Mouse (Mus musculus) cerebellum, adult 11-12 months (tissue): ENCODE results near the gene Cacnb2.

Experiments
- DNase-seq: peaks from one replicate; pipeline ENCODE4 v3.0.0; 2022

Gene Cacnb2

DNA sequence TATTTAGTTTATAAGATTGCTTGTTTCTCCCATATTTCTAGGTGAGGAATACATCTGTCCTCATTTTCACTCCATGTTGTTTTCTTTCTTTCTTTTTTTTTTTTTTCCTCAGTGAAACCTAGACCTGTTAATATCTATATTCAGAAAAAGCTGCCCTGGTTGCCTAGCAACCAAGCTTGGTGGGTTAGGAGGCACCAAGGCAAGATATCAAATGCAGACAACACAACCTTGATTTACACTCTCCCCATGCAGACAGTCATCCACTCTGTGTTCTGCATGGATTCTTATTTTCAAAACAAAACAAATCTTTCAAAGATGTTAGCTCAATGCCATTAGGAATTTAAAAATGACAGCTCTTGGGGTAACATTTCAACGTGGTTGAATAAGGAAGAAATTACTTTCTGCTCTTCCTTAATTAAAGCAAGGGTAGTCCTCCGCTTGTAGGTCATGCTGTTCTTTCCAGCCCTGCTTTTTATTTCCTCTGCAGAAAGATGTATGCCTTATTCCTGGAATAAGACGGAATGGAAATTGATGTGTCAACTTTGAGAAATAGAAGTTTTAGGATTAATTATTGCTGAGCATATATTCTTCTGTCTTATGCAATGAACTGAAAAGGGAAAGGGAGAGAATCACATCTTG lies 172.1 kb downstream of the Cacnb2 start:
- no peak for DNase-seq

- DNase-seq = no peak
These were observed 185.1 kb downstream of the Cacnb2 start for GRCm38 (mm10) chr2:14787983-14788382.

DNA sequence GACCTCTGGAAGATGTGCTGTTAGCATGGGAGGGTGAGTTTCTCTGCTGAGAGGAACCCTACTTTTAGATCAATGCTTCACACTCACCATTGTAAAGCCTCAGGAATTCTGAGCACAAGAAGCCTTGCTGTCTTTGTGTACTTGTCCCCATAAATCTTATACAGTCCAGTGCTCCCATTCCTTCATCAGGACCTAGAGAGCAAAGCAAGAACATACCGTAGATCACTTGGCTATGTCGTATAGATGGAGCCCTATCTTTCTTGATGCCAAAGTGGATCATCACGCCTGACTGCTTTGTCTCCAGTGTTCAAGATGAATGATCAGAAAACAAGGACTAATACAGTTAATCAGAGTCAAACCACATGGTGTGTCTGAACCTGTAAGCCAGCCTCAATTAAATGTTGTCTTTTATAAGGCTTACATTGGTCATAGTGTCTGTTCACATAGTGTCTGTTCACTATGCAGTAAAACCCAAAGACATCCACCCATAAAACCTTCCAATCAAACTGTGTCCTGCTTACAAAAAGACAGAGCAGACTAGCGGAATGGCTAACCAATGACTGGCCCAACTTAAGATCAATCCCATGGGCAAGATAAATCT lies 198.7 kb downstream of the Cacnb2 start:
- DNase-seq = no peak

- no peak for DNase-seq
These were observed 204.9 kb downstream of the Cacnb2 start for GRCm38 (mm10) chr2:14807650-14808347.

- no peak for DNase-seq
These were observed 212.1 kb downstream of the Cacnb2 start for GRCm38 (mm10) chr2:14814977-14815376.

GRCm38 (mm10) chr2:14818651-14819050 lies 215.8 kb downstream of the Cacnb2 start:
- DNase-seq = no peak

- no peak for DNase-seq
These were observed 218.1 kb downstream of the Cacnb2 start for GRCm38 (mm10) chr2:14820946-14821345.

- DNase-seq = no peak
These were observed 220.2 kb downstream of the Cacnb2 start for GRCm38 (mm10) chr2:14823105-14823504.

- DNase-seq = no peak
These were observed 221.0 kb downstream of the Cacnb2 start for GRCm38 (mm10) chr2:14823816-14824348.

DNA sequence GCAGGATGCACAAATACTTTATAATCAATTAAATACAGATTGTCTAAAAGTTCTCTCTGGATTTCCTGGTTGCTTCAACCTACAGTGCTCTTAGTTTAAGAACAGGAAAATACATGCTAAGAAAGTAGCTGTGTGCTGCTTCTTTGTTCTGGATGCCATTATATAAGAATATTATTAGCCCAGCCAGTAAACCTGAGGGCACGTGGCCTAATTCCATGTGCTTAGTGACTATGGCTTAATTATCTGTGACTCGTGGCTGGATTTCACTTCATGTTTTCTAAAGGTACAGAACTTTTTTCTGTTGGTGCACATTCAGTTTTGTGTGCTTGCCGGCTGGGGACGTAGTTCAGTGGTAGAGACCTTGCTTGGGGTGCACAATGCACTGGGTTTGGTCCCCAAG lies 222.3 kb downstream of the Cacnb2 start:
- no peak for DNase-seq

DNA sequence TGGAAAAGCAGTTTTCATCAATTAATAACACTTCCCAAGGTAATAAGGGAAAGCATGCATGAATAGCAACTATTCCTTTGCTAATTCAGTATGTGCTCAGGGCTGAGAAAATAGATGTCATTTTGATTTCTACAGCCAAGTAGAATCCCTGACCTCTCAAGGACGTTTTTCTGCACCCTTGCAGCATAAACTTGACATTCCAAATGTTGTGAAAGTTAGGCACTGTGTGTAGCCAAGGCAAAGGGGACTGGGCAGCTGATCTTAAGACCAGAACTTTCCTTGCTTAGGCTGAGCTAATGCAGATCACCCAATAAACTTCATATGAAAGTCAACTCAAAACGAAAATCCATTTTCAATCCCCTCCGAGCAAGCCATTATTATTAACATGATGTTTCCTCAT lies 226.6 kb downstream of the Cacnb2 start:
- DNase-seq = no peak

DNA sequence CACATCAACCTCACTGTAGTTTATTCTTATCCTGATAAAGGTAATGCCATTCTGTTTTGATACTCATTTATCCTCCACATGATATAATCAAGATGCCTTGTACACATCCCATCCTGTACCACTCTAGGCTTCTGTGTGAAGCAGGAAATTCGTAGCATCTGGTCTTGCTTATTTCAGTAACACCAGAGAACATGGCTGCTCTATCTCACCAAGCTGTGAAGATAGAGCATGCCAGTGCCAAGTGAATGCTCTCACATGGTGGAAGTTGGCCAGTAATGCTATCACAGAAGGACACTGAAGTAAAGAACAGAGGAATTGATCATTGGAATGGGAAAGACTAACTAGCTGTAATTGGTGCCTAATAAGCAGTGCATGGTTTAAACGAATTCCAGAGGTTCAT lies 228.4 kb downstream of the Cacnb2 start:
- DNase-seq = no peak

DNA sequence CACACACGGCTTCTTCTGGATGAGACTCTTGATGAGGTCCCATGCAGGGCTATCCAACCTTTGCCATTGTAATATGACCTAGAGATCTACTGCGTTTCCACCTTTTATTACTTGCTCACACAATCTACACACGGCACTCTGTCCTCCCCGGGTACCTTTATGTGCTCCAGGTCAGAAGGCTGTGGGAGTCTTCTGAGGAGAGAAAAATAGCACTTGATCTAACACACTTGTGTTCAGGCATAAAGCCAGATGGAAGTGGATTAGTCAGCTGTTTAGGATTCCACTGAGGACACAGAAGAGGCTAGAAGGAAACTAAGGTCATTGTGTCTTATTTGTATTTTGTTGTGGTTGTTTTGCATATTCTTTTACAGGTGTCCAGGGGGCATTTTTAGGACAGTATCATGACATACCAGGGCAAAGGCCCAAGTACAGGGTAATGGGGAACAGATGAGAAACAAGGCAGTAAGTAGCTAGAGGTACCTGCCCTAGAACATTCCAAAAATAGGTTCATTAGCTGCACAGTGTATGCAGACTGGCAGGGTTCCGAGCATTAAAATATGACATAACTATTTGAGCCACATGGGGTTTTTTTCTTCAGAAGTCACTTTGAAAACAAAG lies 231.9 kb downstream of the Cacnb2 start:
- no peak for DNase-seq

DNA sequence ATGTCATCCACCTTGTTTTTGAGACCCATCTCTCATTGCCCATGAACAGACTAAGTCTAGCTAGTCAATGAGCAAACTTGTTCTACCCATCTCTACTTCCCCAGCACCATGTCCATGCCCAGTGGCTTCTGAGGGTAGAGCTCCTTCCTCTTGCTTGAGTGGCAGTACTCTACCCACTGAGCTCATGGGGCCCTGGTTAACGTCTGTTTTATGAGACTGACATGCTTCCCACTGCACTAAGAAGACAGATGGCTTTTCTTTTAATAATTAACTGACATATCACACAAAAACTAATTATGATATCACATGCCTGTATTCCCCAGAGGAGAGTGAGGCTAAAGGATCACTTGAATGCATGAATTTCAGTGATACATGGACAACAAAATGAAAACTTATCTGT lies 238.4 kb downstream of the Cacnb2 start:
- DNase-seq = no peak

GRCm38 (mm10) chr2:14846727-14847126 lies 243.8 kb downstream of the Cacnb2 start:
- DNase-seq = no peak

- DNase-seq = no peak
These were observed 244.3 kb downstream of the Cacnb2 start for GRCm38 (mm10) chr2:14847188-14847587.

DNA sequence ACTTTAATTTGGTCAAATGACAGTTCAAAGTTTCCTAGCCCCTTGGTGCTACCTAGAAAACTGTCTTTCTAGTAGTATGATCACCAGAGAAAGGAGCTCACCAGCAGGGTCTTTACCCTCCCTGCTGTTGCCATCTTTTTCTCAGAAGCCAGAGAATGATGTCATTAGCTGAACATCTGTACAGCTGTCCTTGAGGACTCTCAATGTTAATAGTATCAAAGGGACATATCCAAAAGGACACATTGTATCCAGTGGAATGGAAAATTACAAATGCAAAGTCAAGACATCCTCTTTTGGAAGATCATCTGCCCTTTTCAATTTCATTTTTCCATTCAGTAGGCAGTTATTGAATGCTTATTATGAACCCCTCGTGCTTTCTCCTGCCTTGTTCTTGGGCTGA lies 247.9 kb downstream of the Cacnb2 start:
- no peak for DNase-seq

DNA sequence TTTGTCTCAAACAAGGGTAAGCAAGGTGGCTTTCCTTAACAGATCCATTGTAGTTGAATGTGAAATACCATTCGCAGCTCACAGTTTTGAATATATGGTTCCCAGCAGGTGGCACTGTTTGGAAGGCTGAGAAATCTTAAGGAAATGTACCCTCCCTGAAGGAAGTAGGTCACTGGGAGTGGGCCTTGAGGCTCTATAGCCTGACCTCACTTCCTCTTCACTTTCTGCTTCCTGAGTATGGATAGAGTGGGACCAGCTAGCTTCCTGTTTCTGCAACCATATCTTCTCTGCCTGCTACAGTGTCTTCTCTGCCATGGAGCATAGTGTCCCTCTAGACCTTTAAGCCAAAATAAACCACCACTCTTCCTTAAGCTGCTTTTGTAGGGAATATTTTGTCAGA lies 248.5 kb downstream of the Cacnb2 start:
- no peak for DNase-seq

DNA sequence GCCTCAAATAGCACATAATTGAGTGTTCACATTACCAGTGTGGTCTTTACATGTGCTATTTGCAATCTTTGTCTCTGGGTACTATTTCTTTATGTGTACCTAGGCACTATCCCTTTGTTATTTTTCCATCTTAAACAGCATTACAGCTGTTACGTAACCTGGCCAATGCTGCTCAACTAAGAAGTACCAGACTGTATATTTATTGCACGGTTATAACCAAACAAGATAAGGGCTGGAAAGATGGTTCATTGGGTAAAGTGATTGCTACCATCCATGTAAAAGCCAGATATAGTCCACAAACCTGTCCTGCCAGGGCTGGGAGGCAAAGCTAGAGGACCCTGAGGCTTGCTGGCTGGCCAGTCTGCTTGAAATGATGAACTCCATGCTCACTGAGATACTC lies 251.2 kb downstream of the Cacnb2 start:
- no peak for DNase-seq

- DNase-seq = no peak
These were observed 255.4 kb downstream of the Cacnb2 start for GRCm38 (mm10) chr2:14858301-14858700.

DNA sequence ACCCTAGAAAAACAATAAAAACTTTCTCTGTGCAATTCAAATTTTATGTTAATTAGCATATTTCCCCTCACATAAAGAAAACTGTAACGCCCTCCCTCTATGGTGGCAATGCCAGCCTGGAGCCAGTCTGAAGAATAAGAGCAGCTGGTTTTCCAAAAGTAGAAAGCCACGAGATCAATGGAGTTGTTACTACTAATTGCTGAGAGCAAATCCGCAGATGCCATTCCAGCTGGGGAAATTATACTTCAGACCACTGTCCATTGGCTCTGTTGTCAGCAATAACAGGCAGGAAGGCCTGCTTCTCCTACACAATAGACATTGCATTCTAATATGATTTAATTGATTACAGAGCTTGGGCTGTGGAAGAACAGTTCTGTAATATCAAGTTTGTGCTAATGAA lies 257.5 kb downstream of the Cacnb2 start:
- DNase-seq = no peak

DNA sequence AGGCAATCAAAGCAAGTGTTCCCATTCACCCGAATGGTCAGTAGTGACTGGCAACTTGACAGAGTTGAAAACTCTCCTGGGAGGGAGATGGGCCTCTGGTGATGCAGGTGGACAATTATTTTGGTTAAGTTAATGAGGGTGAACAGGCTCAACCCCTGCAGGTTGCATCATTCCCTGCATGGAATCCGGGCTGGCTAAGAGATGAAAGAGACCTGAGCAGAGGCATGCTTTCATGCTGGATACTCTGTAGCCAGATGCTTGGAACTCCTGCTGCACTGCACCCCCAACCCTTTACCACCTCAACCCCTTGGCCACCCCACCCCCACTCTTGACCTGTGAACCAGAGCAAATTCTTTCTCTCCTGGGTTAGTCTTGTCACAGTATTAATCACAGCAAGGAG lies 258.7 kb downstream of the Cacnb2 start:
- DNase-seq = no peak

GRCm38 (mm10) chr2:14862981-14863380 lies 260.1 kb downstream of the Cacnb2 start:
- DNase-seq = no peak

- no peak for DNase-seq
These were observed 270.2 kb downstream of the Cacnb2 start for GRCm38 (mm10) chr2:14873116-14873515.
